Mouse (Mus musculus) MEL (cell line): ENCODE results near the gene March10.

ENCODE experiments used
- CTCF ChIP-seq, 3 experiments: IDR thresholded peaks in 2 of 3; conservative IDR thresholded peaks in 1 of 3; 2 replicates each; pipeline ENCODE4 v1.5.1; 2011 to 2012; ENCODE audit warnings: low read length in 3 of 3, low read depth in 2 of 3, mild to moderate bottlenecking in 2 of 3, improper control_type of control experiment in 1 of 3, inconsistent platforms in 1 of 3, mixed read lengths in 1 of 3, moderate library complexity in 1 of 3; ENCODE audit not compliant: control insufficient read depth in 1 of 3, insufficient read depth in 1 of 3, poor library complexity in 1 of 3, severe bottlenecking in 1 of 3
- GATA1 ChIP-seq: IDR thresholded peaks from 2 replicates; pipeline ENCODE4 v1.6.1; 2011; ENCODE audit warnings: low read depth, low read length, improper control_type of control experiment
- MAFK ChIP-seq: IDR thresholded peaks from 2 replicates; pipeline ENCODE4 v1.6.1; 2011; ENCODE audit warnings: low read depth, mild to moderate bottlenecking, low read length, improper control_type of control experiment, borderline replicate concordance
- POLR2AphosphoS2 ChIP-seq: IDR thresholded peaks from 2 replicates; pipeline ENCODE4 v1.6.1; 2011; ENCODE audit warnings: low read length, improper control_type of control experiment

GRCm38 (mm10) chr11:105470896-105471295, 14.4 kb upstream of the March10 start:
- TF ChIP-seq MAFK = no peak
- no peak for TF ChIP-seq POLR2AphosphoS2
- TF ChIP-seq CTCF (IDR thresholded peaks at IDR 0.05 in 2 of 3, conservative IDR thresholded peaks at IDR 0.05 in 1 of 3; ENCODE audit: control insufficient read depth in 1 of 3, insufficient read depth in 1 of 3, low read depth in 2 of 3, low read length in 3 of 3, poor library complexity in 1 of 3, severe bottlenecking in 1 of 3) = no peak
- no peak for TF ChIP-seq GATA1
